Mouse (Mus musculus): ENCODE results near the gene Ttc24. TPM values are rescaled to one million over a fixed set of nuclear protein-coding genes. Genes with fewer than 3 reads are reported as not detected.

Ttc24 gene
- polyA plus RNA-seq (2011; ENCODE audit: insufficient read length, low read depth, missing spikeins): not detected in 2 replicates

- Histone ChIP-seq H3K27ac (ENCODE audit: insufficient read depth, low read length) (no peak within 1 kb of the TSS), H3K4me3 (ENCODE audit: insufficient read depth, low read length) (no peak within 1 kb of the TSS), H3K4me1 (ENCODE audit: control insufficient read depth, insufficient read depth, low read length) (peaks cover 4% of the 10 kb centered on the region)
- TF ChIP-seq CTCF (IDR thresholded peaks at IDR 0.05; ENCODE audit: borderline replicate concordance, insufficient read depth, low read length) (no peak), POLR2A (IDR thresholded peaks at IDR 0.05; ENCODE audit: low read depth, low read length) (no peak)
Observed at GRCm38 (mm10) chr3:88078204-88078603, at the start of gene Ttc24. Gene Ttc24, minus strand, starts transcription at chr3:88078304.

GRCm38 (mm10) chr3:88127636-88128035 lies 49.5 kb upstream of the Ttc24 start:
- Histone ChIP-seq H3K4me1 (ENCODE audit: control insufficient read depth, insufficient read depth, low read length) (no peaks in the 10 kb centered on the region), H3K27ac (ENCODE audit: insufficient read depth, low read length) (no peak overlapping the region), H3K4me3 (ENCODE audit: insufficient read depth, low read length) (no peak overlapping the region)
- TF ChIP-seq CTCF (IDR thresholded peaks at IDR 0.05; ENCODE audit: borderline replicate concordance, insufficient read depth, low read length) (no peak), POLR2A (IDR thresholded peaks at IDR 0.05; ENCODE audit: low read depth, low read length) (no peak)

- Histone ChIP-seq H3K4me3 (ENCODE audit: insufficient read depth, low read length) (no peak overlapping the region), H3K4me1 (ENCODE audit: control insufficient read depth, insufficient read depth, low read length) (no peaks in the 10 kb centered on the region), H3K27ac (ENCODE audit: insufficient read depth, low read length) (no peak overlapping the region)
- TF ChIP-seq CTCF (IDR thresholded peaks at IDR 0.05; ENCODE audit: borderline replicate concordance, insufficient read depth, low read length) (no peak), POLR2A (IDR thresholded peaks at IDR 0.05; ENCODE audit: low read depth, low read length) (no peak)
Observed at GRCm38 (mm10) chr3:88126181-88126580, 48.1 kb upstream of the Ttc24 start.

- Histone ChIP-seq H3K4me1 (ENCODE audit: control insufficient read depth, insufficient read depth, low read length) (no peaks in the 10 kb centered on the region), H3K27ac (ENCODE audit: insufficient read depth, low read length) (no peak overlapping the region), H3K4me3 (ENCODE audit: insufficient read depth, low read length) (no peak overlapping the region)
- TF ChIP-seq CTCF (IDR thresholded peaks at IDR 0.05; ENCODE audit: borderline replicate concordance, insufficient read depth, low read length): no peak
- no peak for TF ChIP-seq POLR2A (IDR thresholded peaks at IDR 0.05; ENCODE audit: low read depth, low read length)
Observed at GRCm38 (mm10) chr3:88125195-88125594, 47.1 kb upstream of the Ttc24 start.

- no peaks in the 10 kb centered on the region for H3K4me1 ChIP-seq (ENCODE audit: control insufficient read depth, insufficient read depth, low read length)
- no peak for TF ChIP-seq CTCF (IDR thresholded peaks at IDR 0.05; ENCODE audit: borderline replicate concordance, insufficient read depth, low read length)
- no peak for TF ChIP-seq POLR2A (IDR thresholded peaks at IDR 0.05; ENCODE audit: low read depth, low read length)
- H3K4me3 ChIP-seq (ENCODE audit: insufficient read depth, low read length): no peak overlapping the region
- no peak overlapping the region for H3K27ac ChIP-seq (ENCODE audit: insufficient read depth, low read length)
Observed at GRCm38 (mm10) chr3:88121164-88122131, 43.3 kb upstream of the Ttc24 start.

GRCm38 (mm10) chr3:88120117-88120651 lies 42.1 kb upstream of the Ttc24 start:
- TF ChIP-seq POLR2A (IDR thresholded peaks at IDR 0.05; ENCODE audit: low read depth, low read length) (no peak), CTCF (IDR thresholded peaks at IDR 0.05; ENCODE audit: borderline replicate concordance, insufficient read depth, low read length) (no peak)

GRCm38 (mm10) chr3:88114396-88114795 lies 36.3 kb upstream of the Ttc24 start:
- TF ChIP-seq POLR2A (IDR thresholded peaks at IDR 0.05; ENCODE audit: low read depth, low read length): no peak
- no peak for TF ChIP-seq CTCF (IDR thresholded peaks at IDR 0.05; ENCODE audit: borderline replicate concordance, insufficient read depth, low read length)
- Histone ChIP-seq H3K4me3 (ENCODE audit: insufficient read depth, low read length) (no peak overlapping the region), H3K27ac (ENCODE audit: insufficient read depth, low read length) (no peak overlapping the region)

More at GRCm38 (mm10) chr3:88120117-88120651, 42.1 kb upstream of the Ttc24 start:
- Histone ChIP-seq H3K4me1 (ENCODE audit: control insufficient read depth, insufficient read depth, low read length) (no peaks in the 10 kb centered on the region), H3K4me3 (ENCODE audit: insufficient read depth, low read length) (no peak overlapping the region), H3K27ac (ENCODE audit: insufficient read depth, low read length) (no peak overlapping the region)

GRCm38 (mm10) chr3:88109126-88109525 lies 31.0 kb upstream of the Ttc24 start:
- H3K4me3 ChIP-seq (ENCODE audit: insufficient read depth, low read length): no peak overlapping the region
- no peak overlapping the region for H3K27ac ChIP-seq (ENCODE audit: insufficient read depth, low read length)
- TF ChIP-seq POLR2A (IDR thresholded peaks at IDR 0.05; ENCODE audit: low read depth, low read length): no peak
- no peak for TF ChIP-seq CTCF (IDR thresholded peaks at IDR 0.05; ENCODE audit: borderline replicate concordance, insufficient read depth, low read length)
- no peaks in the 10 kb centered on the region for H3K4me1 ChIP-seq (ENCODE audit: control insufficient read depth, insufficient read depth, low read length)

More at GRCm38 (mm10) chr3:88114396-88114795, 36.3 kb upstream of the Ttc24 start:
- no peaks in the 10 kb centered on the region for H3K4me1 ChIP-seq (ENCODE audit: control insufficient read depth, insufficient read depth, low read length)

GRCm38 (mm10) chr3:88106126-88106525 lies 28.0 kb upstream of the Ttc24 start:
- TF ChIP-seq POLR2A (IDR thresholded peaks at IDR 0.05; ENCODE audit: low read depth, low read length) (no peak), CTCF (IDR thresholded peaks at IDR 0.05; ENCODE audit: borderline replicate concordance, insufficient read depth, low read length) (no peak)
- no peak overlapping the region for H3K27ac ChIP-seq (ENCODE audit: insufficient read depth, low read length)
- no peaks in the 10 kb centered on the region for H3K4me1 ChIP-seq (ENCODE audit: control insufficient read depth, insufficient read depth, low read length)
- no peak overlapping the region for H3K4me3 ChIP-seq (ENCODE audit: insufficient read depth, low read length)

GRCm38 (mm10) chr3:88102611-88103010 lies 24.5 kb upstream of the Ttc24 start:
- peaks cover 4% of the 10 kb centered on the region; the same call in 1 of the 2 replicates for H3K4me1 ChIP-seq (ENCODE audit: control insufficient read depth, insufficient read depth, low read length)
- TF ChIP-seq CTCF (IDR thresholded peaks at IDR 0.05; ENCODE audit: borderline replicate concordance, insufficient read depth, low read length) (no peak), POLR2A (IDR thresholded peaks at IDR 0.05; ENCODE audit: low read depth, low read length) (no peak)
- H3K4me3 ChIP-seq (ENCODE audit: insufficient read depth, low read length): no peak overlapping the region
- H3K27ac ChIP-seq (ENCODE audit: insufficient read depth, low read length): no peak overlapping the region

Measured in embryonic fibroblast, embryonic 13.5 days (primary cell).